Mouse (Mus musculus) adipocyte (in vitro differentiated cells): ENCODE data around the gene Ppp1r18.

Experiments
- DNase-seq: peaks from one replicate; pipeline ENCODE4 v3.0.0-alpha.2; 2016; ENCODE audit warnings: low spot score

The Ppp1r18 gene

GRCm38 (mm10) chr17:35909919-35910369 lies 44.6 kb downstream of the Ppp1r18 start, which contains the start of gene Atat1:
Atat1 (minus strand) TSS chr17:35910075.
- DNase-seq = peak; percentile 97

DNA sequence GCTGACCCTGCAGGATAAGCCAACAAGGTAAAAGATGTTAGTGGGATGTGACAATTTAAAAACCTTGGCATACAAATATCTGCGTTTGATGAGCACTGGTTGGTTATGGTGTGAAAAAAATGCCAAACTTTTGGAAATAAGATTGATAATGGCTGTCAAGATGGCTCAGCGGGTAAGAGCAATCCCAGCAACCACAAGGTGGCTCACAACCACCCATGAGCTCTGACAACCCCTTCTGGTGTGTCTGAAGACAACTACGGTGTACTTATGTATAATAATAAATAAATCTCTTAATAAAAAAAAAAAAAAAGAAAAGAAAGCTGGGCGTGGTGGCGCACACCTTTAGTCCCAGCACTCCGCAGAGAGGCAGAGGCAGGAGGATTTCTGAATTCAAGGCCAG lies 49.6 kb downstream of the Ppp1r18 start:
- no peak for DNase-seq

DNA sequence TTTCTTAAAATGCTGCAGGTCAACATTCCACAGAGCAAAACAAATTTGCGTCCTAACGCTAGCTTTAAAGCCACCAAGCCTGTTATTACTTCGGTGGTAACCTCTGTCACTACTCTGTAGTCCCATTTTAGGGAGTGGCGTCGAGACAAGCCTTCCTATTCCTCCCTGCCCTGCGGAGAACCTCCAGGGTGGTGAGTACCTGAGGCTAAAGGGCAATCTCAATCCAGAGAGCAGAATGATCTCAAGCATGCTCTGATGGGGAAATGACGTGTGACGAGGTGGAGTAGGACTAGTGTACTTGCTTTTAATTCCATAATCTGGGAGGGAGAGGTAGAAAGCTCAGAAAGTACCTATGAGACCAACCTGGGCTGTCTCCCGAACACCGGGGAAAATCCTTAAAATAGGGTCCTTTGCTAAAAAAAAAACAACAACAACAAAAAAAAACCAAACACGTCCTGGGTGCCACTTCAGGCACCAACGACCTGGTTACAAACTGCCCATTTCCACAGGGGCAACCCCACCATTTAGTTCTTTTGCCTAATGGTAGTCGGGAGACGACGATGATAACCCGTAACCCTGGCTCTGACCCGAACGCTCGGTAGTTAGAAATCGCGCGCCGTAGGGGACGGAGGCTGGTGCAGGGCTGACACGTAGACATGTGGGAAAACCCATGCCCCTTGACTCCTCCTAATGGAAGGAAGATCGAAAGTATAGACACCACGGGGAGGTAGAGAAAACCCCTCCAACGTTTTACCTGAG lies 50.3 kb downstream of the Ppp1r18 start:
- peak; percentile 63 for DNase-seq

- DNase-seq = peak; percentile 99
These were observed 51.1 kb downstream of the Ppp1r18 start, which contains the start of the genes Mrps18b and Ppp1r10 for GRCm38 (mm10) chr17:35916297-35917142. Mrps18b (minus strand) TSS chr17:35916389. Ppp1r10 (plus strand) TSS chr17:35916434.

- DNase-seq = no peak
These were observed 51.7 kb downstream of the Ppp1r18 start for GRCm38 (mm10) chr17:35917143-35917462.

GRCm38 (mm10) chr17:35917463-35918251 lies 52.3 kb downstream of the Ppp1r18 start:
- peak; percentile 80 for DNase-seq

DNA sequence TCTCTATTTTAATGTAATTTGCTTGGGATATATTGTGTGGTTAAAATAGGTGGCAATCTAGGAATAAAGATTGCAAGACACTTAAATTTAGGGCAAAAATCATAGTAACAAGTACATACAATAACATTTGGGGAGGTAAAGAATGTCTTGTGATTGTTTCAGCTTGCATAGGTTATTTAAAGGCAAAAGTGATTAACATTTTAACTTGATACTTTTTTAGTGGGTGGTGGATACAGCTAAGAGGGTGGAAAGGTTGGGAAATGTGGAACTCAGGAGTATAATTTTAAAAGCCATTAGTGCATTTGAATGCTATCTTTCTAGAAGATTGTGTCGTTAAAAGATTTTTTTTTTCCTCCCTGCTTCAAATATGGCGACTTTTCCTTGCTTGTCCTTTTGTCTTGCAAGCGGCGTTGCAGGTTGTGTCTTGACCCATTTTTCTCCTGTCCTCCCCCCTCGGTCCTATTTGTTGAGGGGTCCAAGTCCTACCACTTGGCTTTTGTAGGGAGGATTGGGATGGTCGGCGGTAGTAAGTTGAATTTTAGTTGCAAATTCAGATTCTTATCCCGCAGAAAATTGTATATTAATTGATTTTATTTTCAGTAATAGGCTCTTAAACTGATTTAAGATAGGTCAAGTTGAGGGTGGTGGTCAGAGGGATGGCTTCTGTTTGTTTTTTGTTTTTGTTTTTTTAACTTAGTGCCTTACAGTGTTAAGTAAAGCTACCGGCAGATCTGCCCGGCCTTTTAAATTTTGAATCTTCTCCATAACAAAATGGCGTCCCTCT lies 53.1 kb downstream of the Ppp1r18 start:
- DNase-seq = peak; percentile 81

- DNase-seq = peak; percentile 99
These were observed 53.8 kb downstream of the Ppp1r18 start for GRCm38 (mm10) chr17:35919060-35919715.

DNA sequence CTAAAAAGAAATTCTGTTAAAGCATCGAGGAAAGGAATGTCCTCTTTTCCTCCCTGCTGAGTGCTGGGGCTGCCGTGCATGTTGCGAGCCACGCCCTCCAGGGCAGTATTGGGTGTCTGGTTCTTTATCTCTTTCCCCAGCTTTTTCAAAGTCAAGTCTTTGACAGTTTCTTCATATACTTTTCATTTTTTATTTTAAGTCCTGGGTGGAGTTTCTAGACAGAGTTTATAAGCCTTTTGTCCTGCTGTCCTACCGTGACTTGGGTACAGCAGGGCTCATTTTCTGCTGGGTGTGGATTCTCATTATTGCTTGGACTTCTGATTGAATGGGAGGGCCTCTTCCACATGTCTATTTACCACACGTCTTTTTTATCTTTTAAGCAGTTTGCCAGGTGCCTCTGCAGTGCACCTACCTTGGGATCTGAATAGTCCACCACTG lies 54.5 kb downstream of the Ppp1r18 start:
- no peak for DNase-seq

DNA sequence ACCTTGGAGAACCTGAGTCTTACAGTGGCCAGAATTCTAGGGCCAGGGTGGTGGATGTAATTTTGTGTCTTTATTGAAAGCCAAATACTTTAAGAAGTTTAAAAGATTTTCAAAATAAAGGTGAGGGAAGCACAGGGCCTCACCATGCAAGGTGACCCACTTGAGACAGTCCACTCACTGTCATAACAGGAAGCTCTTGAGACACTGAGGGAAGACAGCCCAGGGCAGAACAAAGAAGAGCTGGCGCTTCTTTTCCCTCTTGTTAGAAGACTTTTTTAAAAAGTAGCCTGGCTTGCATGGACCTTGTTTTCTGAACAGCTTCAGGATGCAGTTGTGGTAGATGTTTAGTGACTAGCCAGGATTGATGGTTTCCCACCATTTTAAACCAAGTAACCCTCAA lies 55.0 kb downstream of the Ppp1r18 start:
- DNase-seq = no peak

DNA sequence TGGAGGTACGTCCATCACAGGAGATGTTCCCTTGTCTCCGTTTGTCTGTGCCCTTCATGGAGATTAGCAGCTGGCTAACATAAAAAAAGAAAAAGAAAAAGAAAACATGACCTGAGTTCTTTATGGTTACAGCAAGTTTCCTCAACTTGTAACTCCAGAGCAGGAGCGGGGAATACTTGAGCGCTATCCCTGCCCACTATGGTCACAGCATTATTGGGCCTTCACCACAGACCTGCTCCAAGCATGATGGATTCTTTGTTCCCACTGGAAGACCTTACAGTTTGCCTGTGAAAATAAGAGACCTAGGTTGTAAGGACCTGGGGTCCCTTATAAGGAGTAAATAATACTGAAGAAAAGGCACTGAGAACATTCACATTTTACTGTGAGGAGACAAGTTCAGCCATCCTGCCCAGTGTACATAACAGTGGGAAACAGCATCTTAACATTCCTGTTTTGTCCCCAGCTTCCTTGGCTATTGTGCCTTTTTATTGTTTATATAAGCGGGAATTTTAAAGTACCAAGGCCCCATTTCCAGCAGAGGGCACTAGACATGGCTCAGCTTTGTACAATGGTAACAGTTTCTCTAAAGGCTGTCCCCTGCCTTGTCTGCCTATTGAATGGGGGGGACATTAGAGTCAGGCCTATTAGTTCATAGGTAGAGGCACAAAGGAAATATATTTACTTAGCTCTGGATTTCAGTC lies 55.6 kb downstream of the Ppp1r18 start:
- DNase-seq = peak; percentile 80

DNA sequence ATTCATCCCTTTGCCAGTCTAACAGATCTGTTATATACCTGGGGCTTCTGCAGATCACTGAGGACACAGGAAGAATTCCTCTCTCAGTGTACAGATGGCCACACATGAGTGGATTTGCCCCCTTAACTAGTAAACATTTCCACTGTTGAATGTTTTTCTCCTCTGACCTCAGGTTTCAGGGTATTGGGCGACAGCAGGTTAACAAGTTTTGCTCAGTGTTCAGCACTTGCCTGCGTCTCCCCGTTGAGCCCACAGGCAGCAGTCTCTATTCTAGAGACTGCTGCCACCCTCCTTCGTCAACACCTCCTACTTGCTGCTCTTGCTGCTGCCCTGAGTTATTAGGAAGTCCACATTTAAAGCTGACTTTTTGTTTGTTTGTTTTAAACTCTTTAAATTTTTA lies 56.3 kb downstream of the Ppp1r18 start:
- no peak for DNase-seq

DNA sequence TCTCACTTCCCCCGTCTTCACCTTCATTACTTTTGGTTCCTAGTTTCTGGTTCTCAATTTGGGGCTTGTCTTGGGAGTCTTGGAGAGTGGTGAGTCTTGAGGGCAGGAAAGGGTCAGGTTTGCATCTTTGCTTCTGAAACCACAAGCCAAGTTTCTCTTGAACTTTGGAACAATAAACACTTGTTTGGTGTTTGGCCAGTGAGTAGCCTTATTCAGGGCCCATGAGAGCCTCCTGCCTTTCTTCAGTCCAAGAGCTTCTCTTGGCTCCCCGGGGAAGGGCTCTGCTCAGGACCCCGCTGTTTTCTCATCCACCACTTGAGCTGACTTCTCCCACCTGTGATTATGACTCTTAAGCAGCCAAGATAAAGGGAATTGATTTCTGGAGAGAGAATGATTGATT lies 57.2 kb downstream of the Ppp1r18 start:
- DNase-seq = peak; percentile 79

- DNase-seq = no peak
These were observed 57.9 kb downstream of the Ppp1r18 start for GRCm38 (mm10) chr17:35923281-35923680.
